Mouse (Mus musculus): ENCODE data around the gene Bcl7c.

The Bcl7c gene

GRCm38 (mm10) chr7:127617962-127618361 is 90.8 kb downstream of the Bcl7c start:
- DNase-seq (ENCODE audit: low read depth, low spot score), result no peak
- H3K36me3 ChIP-seq (ENCODE audit: control insufficient read depth, insufficient read depth, low read length, poor library complexity, severe bottlenecking), result no peaks in the 10 kb centered on the region

GRCm38 (mm10) chr7:127616881-127617280 is 91.9 kb downstream of the Bcl7c start:
- DNase-seq (ENCODE audit: low read depth, low spot score), result no peak
- Histone ChIP-seq H3K36me3 (ENCODE audit: control insufficient read depth, insufficient read depth, low read length, poor library complexity, severe bottlenecking) (no peaks in the 10 kb centered on the region), H3K27me3 (ENCODE audit: control insufficient read depth, insufficient read depth, low read length, poor library complexity, severe bottlenecking) (no peaks in the 10 kb centered on the region)

More at GRCm38 (mm10) chr7:127617962-127618361, 90.8 kb downstream of the Bcl7c start:
- H3K27me3 ChIP-seq (ENCODE audit: control insufficient read depth, insufficient read depth, low read length, poor library complexity, severe bottlenecking), result no peaks in the 10 kb centered on the region

GRCm38 (mm10) chr7:127616336-127616735 is 92.4 kb downstream of the Bcl7c start:
- H3K27me3 ChIP-seq (ENCODE audit: control insufficient read depth, insufficient read depth, low read length, poor library complexity, severe bottlenecking), result no peaks in the 10 kb centered on the region
- no peaks in the 10 kb centered on the region for H3K36me3 ChIP-seq (ENCODE audit: control insufficient read depth, insufficient read depth, low read length, poor library complexity, severe bottlenecking)
- DNase-seq (ENCODE audit: low read depth, low spot score), result no peak

GRCm38 (mm10) chr7:127614891-127615843 is 93.6 kb downstream of the Bcl7c start, which contains the start of gene Zfp629:
TSS of gene Zfp629 (minus strand) at chr7:127615797.
- Histone ChIP-seq H3K36me3 (ENCODE audit: control insufficient read depth, insufficient read depth, low read length, poor library complexity, severe bottlenecking) (no peaks in the 10 kb centered on the region), H3K27me3 (ENCODE audit: control insufficient read depth, insufficient read depth, low read length, poor library complexity, severe bottlenecking) (no peaks in the 10 kb centered on the region)
- peak; percentile 37 for DNase-seq (ENCODE audit: low read depth, low spot score)

GRCm38 (mm10) chr7:127614511-127614890 is 94.2 kb downstream of the Bcl7c start:
- DNase-seq (ENCODE audit: low read depth, low spot score), result peak; percentile 40
- Histone ChIP-seq H3K36me3 (ENCODE audit: control insufficient read depth, insufficient read depth, low read length, poor library complexity, severe bottlenecking) (no peaks in the 10 kb centered on the region), H3K27me3 (ENCODE audit: control insufficient read depth, insufficient read depth, low read length, poor library complexity, severe bottlenecking) (no peaks in the 10 kb centered on the region)

GRCm38 (mm10) chr7:127614091-127614490 is 94.6 kb downstream of the Bcl7c start:
- no peaks in the 10 kb centered on the region for H3K27me3 ChIP-seq (ENCODE audit: control insufficient read depth, insufficient read depth, low read length, poor library complexity, severe bottlenecking)
- DNase-seq (ENCODE audit: low read depth, low spot score), result no peak
- no peaks in the 10 kb centered on the region for H3K36me3 ChIP-seq (ENCODE audit: control insufficient read depth, insufficient read depth, low read length, poor library complexity, severe bottlenecking)

- no peaks in the 10 kb centered on the region for H3K27me3 ChIP-seq (ENCODE audit: control insufficient read depth, insufficient read depth, low read length, poor library complexity, severe bottlenecking)
- H3K36me3 ChIP-seq (ENCODE audit: control insufficient read depth, insufficient read depth, low read length, poor library complexity, severe bottlenecking), result no peaks in the 10 kb centered on the region
- no peak for DNase-seq (ENCODE audit: low read depth, low spot score)
These were observed 95.2 kb downstream of the Bcl7c start for GRCm38 (mm10) chr7:127613501-127613900.

- Histone ChIP-seq H3K36me3 (ENCODE audit: control insufficient read depth, insufficient read depth, low read length, poor library complexity, severe bottlenecking) (no peaks in the 10 kb centered on the region), H3K27me3 (ENCODE audit: control insufficient read depth, insufficient read depth, low read length, poor library complexity, severe bottlenecking) (no peaks in the 10 kb centered on the region)
- DNase-seq (ENCODE audit: low read depth, low spot score), result no peak
These were observed 97.2 kb downstream of the Bcl7c start for GRCm38 (mm10) chr7:127611561-127611960.

All from splenic B cell, adult 2 months (primary cell).